In the genomic region with DNA sequence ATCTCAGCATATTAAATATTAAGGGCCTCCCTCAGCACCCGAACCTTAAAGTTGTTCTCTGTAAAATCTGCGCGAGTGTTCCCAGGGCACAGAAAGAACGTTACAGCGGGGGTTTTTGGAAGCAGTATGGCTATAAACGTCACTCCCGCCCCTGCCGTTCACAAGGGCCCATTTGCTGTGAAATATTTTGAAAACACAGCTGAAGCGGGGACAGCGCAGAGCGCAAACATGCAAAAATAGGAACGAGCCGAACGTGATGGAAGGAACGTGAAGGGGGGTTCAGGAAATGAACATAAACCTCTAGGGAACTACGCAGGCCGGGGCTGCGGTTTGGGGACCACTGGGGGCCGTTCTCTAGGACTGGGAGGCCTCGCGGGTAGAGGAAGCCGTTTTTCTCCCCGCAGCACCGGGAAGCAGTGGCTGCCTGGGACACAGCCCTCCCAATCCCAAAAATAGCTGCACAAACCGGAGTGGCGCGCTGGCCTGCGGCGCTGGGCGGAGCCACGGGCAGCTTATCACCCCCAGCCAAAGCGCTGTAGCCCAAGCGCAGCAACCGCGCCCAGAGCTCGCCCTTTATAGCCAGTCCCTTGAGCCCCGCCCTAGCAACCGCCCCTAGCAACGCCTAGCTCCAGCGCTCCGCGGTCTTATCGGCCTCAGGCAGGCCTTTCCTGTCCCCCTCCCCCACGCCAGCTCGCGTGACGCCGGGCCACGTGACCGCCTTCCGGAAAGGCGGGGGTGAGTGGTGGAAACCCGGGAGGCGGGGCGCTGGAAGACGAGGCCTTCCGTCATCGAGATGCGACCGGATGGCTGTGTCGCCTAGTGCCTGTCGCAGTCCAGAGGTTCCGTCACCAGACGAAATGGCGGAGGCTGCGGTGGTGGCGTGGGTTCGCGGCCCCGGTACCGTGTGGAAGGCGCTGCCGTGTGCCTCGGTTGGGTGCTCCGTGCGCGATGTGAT, we compare ENCODE assay signal across 8 mouse cellular contexts. TPM values are rescaled to one million over a fixed set of nuclear protein-coding genes. Genes with fewer than 3 reads are reported as not detected.
DNase-seq lines count a peak whose midpoint lies in the region; ATAC-seq and TF ChIP-seq lines count a peak whose summit lies in the region.

Sde2 (plus strand) TSS at position 812 of the 955 bp plus-strand sequence.

- peak within 1 kb of the TSS; percentile 98 for H3K27ac ChIP-seq in forebrain, embryonic 12.5 days
- H3K27ac ChIP-seq in heart, postnatal 0 days (ENCODE audit: low read depth): peak within 1 kb of the TSS; percentile 98
- peak within 1 kb of the TSS; percentile 99 for H3K27ac ChIP-seq in liver, embryonic 16.5 days (ENCODE audit: low read length)
- peak within 1 kb of the TSS; percentile 100 for H3K27ac ChIP-seq in neural tube, embryonic 13.5 days (replicated peaks)
- peak within 1 kb of the TSS; percentile 95 for H3K27ac ChIP-seq in testis, adult 2 months (ENCODE audit: control insufficient read depth, insufficient read depth, low read depth, low read length)

- H3K9ac ChIP-seq in forebrain, embryonic 12.5 days: peak within 1 kb of the TSS; percentile 72
- H3K9ac ChIP-seq in heart, postnatal 0 days (replicated peaks; ENCODE audit: low read depth, low read length): peak within 1 kb of the TSS; percentile 83
- H3K9ac ChIP-seq in liver, embryonic 16.5 days (ENCODE audit: low read depth, low read length): peak within 1 kb of the TSS; percentile 87
- peak within 1 kb of the TSS; percentile 87 for H3K9ac ChIP-seq in neural tube, embryonic 13.5 days

- WGBS in forebrain, embryonic 12.5 days: under 1% methylated on average over 77 of the region's 77 CpGs
- WGBS in heart, postnatal 0 days: under 1% methylated on average over 77 of the region's 77 CpGs
- WGBS in liver, embryonic 16.5 days (ENCODE audit: insufficient replicate concordance): under 1% methylated on average over 77 of the region's 77 CpGs
- under 1% methylated on average over 77 of the region's 77 CpGs for WGBS in neural tube, embryonic 13.5 days

- peak; percentile 100 for TF ChIP-seq EP300 in heart, postnatal 0 days (IDR thresholded peaks at IDR 0.05; ENCODE audit: low read depth)

- H3K27me3 ChIP-seq in E14TG2a.4 (ENCODE audit: insufficient read depth, low read length): no peaks in the 10 kb centered on the region
- H3K27me3 ChIP-seq in forebrain, embryonic 12.5 days: no peaks in the 10 kb centered on the region
- H3K27me3 ChIP-seq in heart, postnatal 0 days (ENCODE audit: control insufficient read depth, insufficient read depth, low read length): no peaks in the 10 kb centered on the region
- no peaks in the 10 kb centered on the region for H3K27me3 ChIP-seq in liver, embryonic 16.5 days (ENCODE audit: control insufficient read depth, insufficient read depth, low read depth, low read length)
- H3K27me3 ChIP-seq in neural tube, embryonic 13.5 days: no peaks in the 10 kb centered on the region
- H3K27me3 ChIP-seq in testis, adult 2 months (ENCODE audit: control insufficient read depth, insufficient read depth, low read length): no peaks in the 10 kb centered on the region

- peak within 1 kb of the TSS; percentile 78 for H3K4me2 ChIP-seq in forebrain, embryonic 12.5 days
- peak within 1 kb of the TSS; percentile 87 for H3K4me2 ChIP-seq in heart, postnatal 0 days (ENCODE audit: low read depth, low read length)
- peak within 1 kb of the TSS; percentile 85 for H3K4me2 ChIP-seq in liver, embryonic 16.5 days (ENCODE audit: low read depth, low read length)
- H3K4me2 ChIP-seq in neural tube, embryonic 13.5 days: peak within 1 kb of the TSS; percentile 88

- peaks cover 31% of the 10 kb centered on the region for H3K36me3 ChIP-seq in E14TG2a.4 (ENCODE audit: insufficient read depth, low read length)
- 0 out of 2 replicates have a peak, but pooled peaks cover 4% of the 10 kb centered on the region for H3K36me3 ChIP-seq in forebrain, embryonic 12.5 days (replicated peaks)
- peaks cover 5% of the 10 kb centered on the region for H3K36me3 ChIP-seq in heart, postnatal 0 days (replicated peaks; ENCODE audit: control insufficient read depth, insufficient read depth, low read length)
- peaks cover 4% of the 10 kb centered on the region; the same call in 1 of the 2 replicates for H3K36me3 ChIP-seq in liver, embryonic 16.5 days (ENCODE audit: control insufficient read depth, insufficient read depth)
- H3K36me3 ChIP-seq in neural tube, embryonic 13.5 days: peaks cover 3% of the 10 kb centered on the region; the same call in 1 of the 2 replicates
- no peaks in the 10 kb centered on the region for H3K36me3 ChIP-seq in testis, adult 2 months (ENCODE audit: control insufficient read depth, insufficient read depth, low read length)

- H3K4me3 ChIP-seq in E14TG2a.4 (replicated peaks; ENCODE audit: low read length): peak within 1 kb of the TSS; percentile 99
- H3K4me3 ChIP-seq in forebrain, embryonic 12.5 days (replicated peaks): peak within 1 kb of the TSS; percentile 58
- H3K4me3 ChIP-seq in heart, postnatal 0 days (ENCODE audit: low read depth, low read length): peak within 1 kb of the TSS; percentile 77
- peak within 1 kb of the TSS; percentile 88 for H3K4me3 ChIP-seq in liver, embryonic 16.5 days (ENCODE audit: low read depth, low read length)
- H3K4me3 ChIP-seq in neural tube, embryonic 13.5 days: peak within 1 kb of the TSS; percentile 77
- peak within 1 kb of the TSS; percentile 94 for H3K4me3 ChIP-seq in testis, adult 2 months (ENCODE audit: control insufficient read depth, low read depth, low read length)

- ATAC-seq in forebrain, embryonic 12.5 days (ENCODE audit: low FRiP score): peak; percentile 99
- ATAC-seq in heart, postnatal 0 days (ENCODE audit: insufficient read depth, low read depth): peak; percentile 98
- ATAC-seq in liver, embryonic 16.5 days (ENCODE audit: low read depth): peak; percentile 93
- peak; percentile 97 for ATAC-seq in neural tube, embryonic 13.5 days (ENCODE audit: low read depth)

- no peaks in the 10 kb centered on the region for H3K9me3 ChIP-seq in E14TG2a.4 (ENCODE audit: low read length)
- H3K9me3 ChIP-seq in forebrain, embryonic 12.5 days: no peaks in the 10 kb centered on the region
- no peaks in the 10 kb centered on the region for H3K9me3 ChIP-seq in heart, postnatal 0 days (replicated peaks; ENCODE audit: control insufficient read depth, low read length)
- no peaks in the 10 kb centered on the region for H3K9me3 ChIP-seq in liver, embryonic 16.5 days (replicated peaks; ENCODE audit: control insufficient read depth, low read length)
- H3K9me3 ChIP-seq in neural tube, embryonic 13.5 days: no peaks in the 10 kb centered on the region

- peaks cover 59% of the 10 kb centered on the region for H3K4me1 ChIP-seq in E14TG2a.4 (replicated peaks; ENCODE audit: low read depth, low read length)
- H3K4me1 ChIP-seq in forebrain, embryonic 12.5 days: peaks cover 45% of the 10 kb centered on the region
- H3K4me1 ChIP-seq in heart, postnatal 0 days (ENCODE audit: control insufficient read depth, insufficient read depth): peaks cover 36% of the 10 kb centered on the region
- peaks cover 39% of the 10 kb centered on the region for H3K4me1 ChIP-seq in liver, embryonic 16.5 days (ENCODE audit: control insufficient read depth, low read depth, low read length)
- peaks cover 48% of the 10 kb centered on the region for H3K4me1 ChIP-seq in neural tube, embryonic 13.5 days (replicated peaks)
- H3K4me1 ChIP-seq in testis, adult 2 months (ENCODE audit: control insufficient read depth, insufficient read depth, low read length): peaks cover 8% of the 10 kb centered on the region

- TF ChIP-seq CTCF in E14TG2a.4 (conservative IDR thresholded peaks at IDR 0.05; ENCODE audit: low read length): no peak
- no peak; the same call in 1 of the 2 replicates for TF ChIP-seq CTCF in heart, postnatal 0 days (IDR thresholded peaks at IDR 0.05; ENCODE audit: low read depth)
- TF ChIP-seq CTCF in testis, adult 2 months (IDR thresholded peaks at IDR 0.05; ENCODE audit: control insufficient read depth, insufficient read depth, insufficient replicate concordance, low read depth, low read length): no peak

- TF ChIP-seq POLR2A in testis, adult 2 months (IDR thresholded peaks at IDR 0.05; ENCODE audit: control insufficient read depth, low read depth, low read length): peak; percentile 97

- peak; percentile 100 for DNase-seq in c-Kit-positive CD71-positive TER-119-positive erythroid progenitor cells, embryonic 14.5 days (ENCODE audit: low spot score)
- peak; percentile 99 for DNase-seq in heart, postnatal 0 days (ENCODE audit: low spot score)
- peak; percentile 100 for DNase-seq in kidney, postnatal 4 days

RNA-seq across cellular contexts. Expression of gene Sde2, which starts in this region (rescaled TPM):
- polyA plus RNA-seq in forebrain, embryonic 12.5 days (2016; fragmentation: Nextera tagmentation; extraction: Ambion mirVana): 39.0 and 39.1 TPM in 2 replicates
- 9.8 and 16.9 TPM in 2 replicates for total RNA-seq in heart, postnatal 0 days (2014; rRNA removed; ENCODE audit: low replicate concordance)
- 14.4 and 15.8 TPM in 2 replicates for polyA plus RNA-seq in heart, postnatal 0 days (2015; fragmentation: Nextera tagmentation; extraction: Ambion mirVana)
- polyA plus RNA-seq in liver, embryonic 16.5 days (2015; fragmentation: Nextera tagmentation; extraction: Ambion mirVana): 20.9 and 21.5 TPM in 2 replicates
- polyA plus RNA-seq in neural tube, embryonic 13.5 days (2015; fragmentation: Nextera tagmentation; extraction: Ambion mirVana): 25.7 and 33.7 TPM in 2 replicates
- 9.1 and 11.1 TPM in 2 replicates for polyA plus RNA-seq in testis, adult 2 months (2012; rRNA removed)

Comparison
In these comparisons a context has a peak if more than half of its experiments do, and no peak if none do; other contexts are left out.
1. Peak in every context shown above with its lines: DNase-seq, ATAC-seq, H3K4me3 ChIP-seq and H3K27ac ChIP-seq.